Mouse (Mus musculus) embryonic facial prominence, embryonic 13.5 days (tissue): Measurements from ENCODE around the gene Rps13. TPM values are rescaled to one million over a fixed set of nuclear protein-coding genes. Genes with fewer than 3 reads are reported as not detected.

ENCODE experiments used
- ATAC-seq: fragments of 200-750 bp; cut with Nextera tagmentation; 2 replicates; pipeline ENCODE4 v1.8.0; 2017; ENCODE audit warnings: low read depth; ENCODE audit not compliant: insufficient number of reproducible peaks, insufficient read depth, low FRiP score, low TSS enrichment
- H3K27ac ChIP-seq: fragments of 300-500 bp; sonication (generic); 2 replicates; pipeline ENCODE4 v1.5.1; 2015; ENCODE audit warnings: moderate library complexity, mild to moderate bottlenecking, inconsistent platforms
- H3K27me3 ChIP-seq: fragments of 300-500 bp; sonication (generic); 2 replicates; pipeline ENCODE4 v1.6.1; 2015; ENCODE audit warnings: mild to moderate bottlenecking, inconsistent platforms
- H3K36me3 ChIP-seq: fragments of 300-500 bp; sonication (generic); 2 replicates; pipeline ENCODE4 v1.6.1; 2015; ENCODE audit warnings: mild to moderate bottlenecking, inconsistent platforms
- H3K4me1 ChIP-seq: fragments of 300-500 bp; sonication (generic); 2 replicates; pipeline ENCODE4 v1.6.1; 2015; ENCODE audit warnings: inconsistent platforms
- H3K4me2 ChIP-seq: fragments of 300-500 bp; sonication (generic); 2 replicates; pipeline ENCODE4 v1.6.1; 2015; ENCODE audit warnings: moderate library complexity, mild to moderate bottlenecking, inconsistent platforms
- H3K4me3 ChIP-seq: fragments of 300-500 bp; sonication (generic); 2 replicates; pipeline ENCODE4 v1.5.1; 2015; ENCODE audit warnings: mild to moderate bottlenecking, inconsistent platforms
- H3K9ac ChIP-seq: fragments of 300-500 bp; sonication (generic); 2 replicates; pipeline ENCODE4 v1.6.1; 2015; ENCODE audit warnings: mild to moderate bottlenecking, inconsistent platforms
- H3K9me3 ChIP-seq: fragments of 300-500 bp; sonication (generic); 2 replicates; pipeline ENCODE4 v1.6.1; 2016; ENCODE audit warnings: inconsistent platforms
- WGBS: fragments of 180-500 bp; shearing (Covaris S2); methylation state at CpG from one replicate; pipeline ENCODE4 v1.1.7; 2015; ENCODE audit warnings: mixed read lengths; 5-methylcytosine and 5-hydroxymethylcytosine counted together
- polyA plus RNA-seq: library from polyadenylated mRNA; unstranded; fragments of >200 nt; fragmentation: Nextera tagmentation; extraction: Ambion mirVana; gene quantifications from 2 replicates; pipeline ENCODE4 v1.2.1, GENCODE M21; 2015

Rps13 gene
- polyA plus RNA-seq, 1 experiment from 2014 or later: 970 TPM

GRCm38 (mm10) chr7:116288996-116289395, 45.0 kb downstream of the Rps13 start:
- no peak overlapping the region for H3K4me3 ChIP-seq
- peaks cover 12% of the 10 kb centered on the region; the same call in 1 of the 2 replicates for H3K4me1 ChIP-seq
- no peaks in the 10 kb centered on the region for H3K27me3 ChIP-seq
- H3K9ac ChIP-seq: no peak overlapping the region
- no peak overlapping the region for H3K4me2 ChIP-seq
- WGBS: 92% methylated on average over 3 of the region's 3 CpGs
- no peak for ATAC-seq
- no peaks in the 10 kb centered on the region for H3K9me3 ChIP-seq
- H3K36me3 ChIP-seq: no peaks in the 10 kb centered on the region
- H3K27ac ChIP-seq: no peak overlapping the region

- no peak for ATAC-seq
- Histone ChIP-seq H3K9me3 (no peaks in the 10 kb centered on the region), H3K4me1 (peaks cover 11% of the 10 kb centered on the region; the same call in 1 of the 2 replicates), H3K27me3 (no peaks in the 10 kb centered on the region), H3K36me3 (no peaks in the 10 kb centered on the region), H3K4me3 (no peak overlapping the region), H3K27ac (no peak overlapping the region), H3K9ac (no peak overlapping the region), H3K4me2 (no peak overlapping the region)
- WGBS: 85% methylated on average over 5 of the region's 5 CpGs
Observed at GRCm38 (mm10) chr7:116287959-116288358, 46.0 kb downstream of the Rps13 start.

- no peaks in the 10 kb centered on the region for H3K36me3 ChIP-seq
- H3K27me3 ChIP-seq: no peaks in the 10 kb centered on the region
- no peak for ATAC-seq
- no peak overlapping the region for H3K4me2 ChIP-seq
- no peak overlapping the region for H3K27ac ChIP-seq
- H3K9me3 ChIP-seq: no peaks in the 10 kb centered on the region
- H3K4me3 ChIP-seq: no peak overlapping the region
- no peak overlapping the region for H3K9ac ChIP-seq
- peaks cover 9% of the 10 kb centered on the region; the same call in 1 of the 2 replicates for H3K4me1 ChIP-seq
- WGBS: 48% methylated on average over 11 of the region's 11 CpGs
Observed at GRCm38 (mm10) chr7:116286611-116287355, 47.2 kb downstream of the Rps13 start.

GRCm38 (mm10) chr7:116286173-116286572, 47.8 kb downstream of the Rps13 start:
- Histone ChIP-seq H3K4me3 (no peak overlapping the region), H3K4me1 (peaks cover 9% of the 10 kb centered on the region; the same call in 1 of the 2 replicates), H3K4me2 (no peak overlapping the region), H3K9me3 (no peaks in the 10 kb centered on the region), H3K9ac (no peak overlapping the region), H3K27ac (no peak overlapping the region), H3K36me3 (no peaks in the 10 kb centered on the region), H3K27me3 (no peaks in the 10 kb centered on the region)
- WGBS: 71% methylated on average over 12 of the region's 12 CpGs
- ATAC-seq: no peak

- Histone ChIP-seq H3K4me2 (no peak overlapping the region), H3K9me3 (no peaks in the 10 kb centered on the region), H3K9ac (no peak overlapping the region), H3K4me3 (no peak overlapping the region), H3K27ac (no peak overlapping the region), H3K36me3 (no peaks in the 10 kb centered on the region), H3K4me1 (peaks cover 9% of the 10 kb centered on the region; the same call in 1 of the 2 replicates), H3K27me3 (no peaks in the 10 kb centered on the region)
- WGBS: 65% methylated on average over 1 of the region's 1 CpGs
- no peak for ATAC-seq
Observed at GRCm38 (mm10) chr7:116285216-116285615, 48.8 kb downstream of the Rps13 start.

GRCm38 (mm10) chr7:116282755-116283154, 51.2 kb downstream of the Rps13 start:
- Histone ChIP-seq H3K9me3 (no peaks in the 10 kb centered on the region), H3K9ac (no peak overlapping the region), H3K27ac (no peak overlapping the region), H3K4me3 (no peak overlapping the region), H3K4me2 (no peak overlapping the region), H3K36me3 (no peaks in the 10 kb centered on the region), H3K4me1 (peaks cover 9% of the 10 kb centered on the region; the same call in 1 of the 2 replicates), H3K27me3 (no peaks in the 10 kb centered on the region)
- 25% methylated on average over 11 of the region's 11 CpGs for WGBS
- no peak for ATAC-seq

Other genes with a start within 250 kb of the Rps13 start
- 1.7 and 2.9 TPM in 2 replicates for gene Gm4353, start 249.6 kb downstream of the Rps13 start, polyA plus RNA-seq
- 10.9 and 11.0 TPM in 2 replicates for gene Plekha7, start 25.8 kb downstream of the Rps13 start, polyA plus RNA-seq
- 27.8 and 31.0 TPM in 2 replicates for gene Pik3c2a, start 109.3 kb upstream of the Rps13 start, polyA plus RNA-seq
- gene Nucb2, start 170.2 kb upstream of the Rps13 start, polyA plus RNA-seq: 20.0 and 21.5 TPM in 2 replicates